Mouse (Mus musculus) CH12.LX (cell line): ENCODE data around the gene Tbx6. TPM values are rescaled to one million over a fixed set of nuclear protein-coding genes. Genes with fewer than 3 reads are reported as not detected.

Source experiments
- DNase-seq: peaks from one replicate; pipeline ENCODE4 v3.0.0-alpha.2; 2013; ENCODE audit errors: extremely low read depth
- H3K27ac ChIP-seq: 2 replicates; pipeline ENCODE4 v1.5.1; 2012; ENCODE audit warnings: low read depth, mild to moderate bottlenecking, control low read depth, moderate library complexity; ENCODE audit not compliant: insufficient read depth
- H3K27me3 ChIP-seq: replicated peaks from 2 replicates; pipeline ENCODE3; 2012; ENCODE audit warnings: inconsistent platforms
- H3K36me3 ChIP-seq, 2 experiments: replicated peaks in 1 of 2; 2 replicates each; pipeline versions ENCODE3 to v1.6.1; 2012; ENCODE audit warnings: inconsistent platforms in 1 of 2, low read length in 1 of 2, mild to moderate bottlenecking in 1 of 2, mixed read lengths in 1 of 2, moderate library complexity in 1 of 2; ENCODE audit not compliant: control insufficient read depth in 1 of 2, insufficient read depth in 1 of 2
- H3K4me1 ChIP-seq, 2 experiments: 2 replicates each; pipeline ENCODE4 v1.6.1; 2012; ENCODE audit warnings: inconsistent platforms in 1 of 2, moderate library complexity in 1 of 2; ENCODE audit not compliant: insufficient read depth in 2 of 2, control insufficient read depth in 1 of 2
- H3K4me2 ChIP-seq: 2 replicates; pipeline ENCODE4 v1.6.1; 2012; ENCODE audit warnings: low read depth, mild to moderate bottlenecking, control low read depth; ENCODE audit not compliant: poor library complexity, insufficient read depth, severe bottlenecking
- H3K4me3 ChIP-seq, 3 experiments: fragments of 150-350 bp in 1 of 3; sonication (generic) in 1 of 3; replicated peaks in 1 of 3; 2 replicates each; pipeline versions ENCODE3 to v1.5.1; 2011 to 2012; ENCODE audit warnings: low read depth in 2 of 3, low read length in 2 of 3, mild to moderate bottlenecking in 2 of 3, moderate library complexity in 2 of 3, control low read depth in 1 of 3, improper control_type of control experiment in 1 of 3, inconsistent platforms in 1 of 3, mixed read lengths in 1 of 3; ENCODE audit not compliant: poor library complexity in 1 of 3
- H3K79me2 ChIP-seq: replicated peaks from 2 replicates; pipeline ENCODE4 v1.6.1; 2012; ENCODE audit warnings: mild to moderate bottlenecking, moderate library complexity; ENCODE audit not compliant: control insufficient read depth, poor library complexity, insufficient read depth, severe bottlenecking; ENCODE audit errors: extremely low read depth
- H3K9ac ChIP-seq: 2 replicates; pipeline ENCODE4 v1.6.1; 2012; ENCODE audit warnings: low read depth, mild to moderate bottlenecking, control low read depth, moderate library complexity; ENCODE audit not compliant: insufficient read depth
- H3K9me3 ChIP-seq: replicated peaks from 2 replicates; pipeline ENCODE3; 2012; ENCODE audit warnings: low read length, inconsistent platforms, mixed read lengths
- CTCF ChIP-seq, 2 experiments: IDR thresholded peaks in 1 of 2; conservative IDR thresholded peaks in 1 of 2; 2 replicates each; pipeline ENCODE4 v1.5.1; 2011 to 2012; ENCODE audit warnings: low read depth in 2 of 2, low read length in 2 of 2, improper control_type of control experiment in 1 of 2, inconsistent platforms in 1 of 2, mild to moderate bottlenecking in 1 of 2, moderate library complexity in 1 of 2
- ELF1 ChIP-seq: IDR thresholded peaks from 2 replicates; pipeline ENCODE4 v1.6.1; 2014; ENCODE audit warnings: low read depth, mild to moderate bottlenecking, inconsistent platforms, low read length, improper control_type of control experiment
- GABPA ChIP-seq: IDR thresholded peaks from 2 replicates; pipeline ENCODE4 v1.6.1; 2012; ENCODE audit warnings: low read depth, low read length, improper control_type of control experiment, inconsistent platforms; ENCODE audit not compliant: insufficient replicate concordance
- KAT2A ChIP-seq: IDR thresholded peaks from 2 replicates; pipeline ENCODE4 v1.6.1; 2012; ENCODE audit warnings: low read length, improper control_type of control experiment, inconsistent platforms; ENCODE audit not compliant: insufficient replicate concordance
- MAFK ChIP-seq: IDR thresholded peaks from 2 replicates; pipeline ENCODE4 v1.6.1; 2011; ENCODE audit warnings: low read length, improper control_type of control experiment; ENCODE audit not compliant: insufficient replicate concordance
- MAZ ChIP-seq: IDR thresholded peaks from 2 replicates; pipeline ENCODE4 v1.6.1; 2012; ENCODE audit warnings: low read depth, mild to moderate bottlenecking, inconsistent platforms, low read length, improper control_type of control experiment, moderate library complexity
- MXI1 ChIP-seq: IDR thresholded peaks from 2 replicates; pipeline ENCODE4 v1.6.1; 2011; ENCODE audit warnings: mild to moderate bottlenecking, low read depth, low read length, improper control_type of control experiment
- NRF1 ChIP-seq: IDR thresholded peaks from 2 replicates; pipeline ENCODE4 v1.6.1; 2014; ENCODE audit warnings: low read depth, mild to moderate bottlenecking, inconsistent platforms, low read length, improper control_type of control experiment, moderate library complexity
- PAX5 ChIP-seq: IDR thresholded peaks from 2 replicates; pipeline ENCODE4 v1.6.1; 2012; ENCODE audit warnings: low read length, inconsistent platforms, mixed read lengths
- RAD21 ChIP-seq: IDR thresholded peaks from 2 replicates; pipeline ENCODE4 v1.6.1; 2011; ENCODE audit warnings: low read depth, mild to moderate bottlenecking, low read length, improper control_type of control experiment, moderate library complexity
- RCOR1 ChIP-seq: conservative IDR thresholded peaks from 2 replicates; pipeline ENCODE4 v1.6.1; 2012; ENCODE audit warnings: low read depth, mild to moderate bottlenecking, inconsistent platforms, low read length, improper control_type of control experiment
- SIN3A ChIP-seq: IDR thresholded peaks from 2 replicates; pipeline ENCODE4 v1.6.1; 2012; ENCODE audit warnings: low read length, improper control_type of control experiment, inconsistent platforms
- SMC3 ChIP-seq: IDR thresholded peaks from 2 replicates; pipeline ENCODE4 v1.6.1; 2011; ENCODE audit warnings: low read depth, low read length, improper control_type of control experiment
- TBP ChIP-seq: conservative IDR thresholded peaks from 2 replicates; pipeline ENCODE4 v1.6.1; 2011; ENCODE audit warnings: low read depth, low read length, improper control_type of control experiment
- TCF12 ChIP-seq: IDR thresholded peaks from 2 replicates; pipeline ENCODE4 v1.6.1; 2014; ENCODE audit warnings: low read depth, mild to moderate bottlenecking, inconsistent platforms, low read length, improper control_type of control experiment
- ZC3H11A ChIP-seq: IDR thresholded peaks from 2 replicates; pipeline ENCODE4 v1.6.1; 2012; ENCODE audit warnings: low read depth, mild to moderate bottlenecking, inconsistent platforms, low read length, improper control_type of control experiment
- ZMIZ1 ChIP-seq: IDR thresholded peaks from 2 replicates; pipeline ENCODE4 v1.6.1; 2012; ENCODE audit warnings: low read depth, mild to moderate bottlenecking, inconsistent platforms, low read length, improper control_type of control experiment
- dilution Hi-C: fragments of 300-500 bp; cut with MboI; formaldehyde crosslinking; loops from 2 replicates; pipeline ENCODE4 v1.14.3; 2020; ENCODE audit warnings: low sequenced_read_pairs; ENCODE audit not compliant: extremely low pct_unique_long_range_greater_than_20kb, extremely low pct_ligation_motif_present
- in situ Hi-C: fragments of 300-500 bp; cut with MboI; formaldehyde crosslinking; loops from 3 replicates; pipeline ENCODE4 v1.14.3; 2019; ENCODE audit warnings: low sequenced_read_pairs, low pct_ligation_motif_present, low pct_unique_long_range_greater_than_20kb, mixed read lengths
- polyA plus RNA-seq: library from polyadenylated mRNA; unstranded; fragments of >175 nt; gene quantifications from 2 replicates; pipeline ENCODE4 v1.2.1, GENCODE M21; 2012; ENCODE audit warnings: low read depth; ENCODE audit not compliant: insufficient read length
- total RNA-seq, 2 experiments: library from RNA; depleted of rRNA; stranded (reverse); fragments of 300-350 nt in 1 of 2; fragments of >200 nt in 1 of 2; gene quantifications; 2 replicates each; pipeline ENCODE4 v1.2.3; 2012 to 2014

The Tbx6 gene
- total and polyA plus RNA-seq, 3 experiments: 12.8 to 31.5 (median 15.8) TPM

GRCm38 (mm10) chr7:126818818-126819217 lies 37.5 kb downstream of the Tbx6 start:
- dilution Hi-C loops: no loop called here
- TF ChIP-seq PAX5: no peak
- TF ChIP-seq GABPA: no peak
- no peak for TF ChIP-seq RCOR1
- peak; percentile 25 to 43; a peak in 3 of 4 replicates for TF ChIP-seq CTCF (conservative IDR thresholded peaks at IDR 0.05 in 1 of 2, IDR thresholded peaks at IDR 0.05 in 1 of 2; ENCODE audit: low read depth in 2 of 2, low read length in 2 of 2)
- H3K4me1 ChIP-seq: peaks cover 4 to 7% of the 10 kb centered on the region in 2 experiments; a peak in 2 of 4 replicates
- no peak overlapping the region for H3K4me2 ChIP-seq
- in situ Hi-C loops: no loop called here
- no peak for DNase-seq
- H3K36me3 ChIP-seq: no peaks in the 10 kb centered on the region
- no peak overlapping the region for H3K4me3 ChIP-seq
- no peaks in the 10 kb centered on the region for H3K27me3 ChIP-seq
- peaks cover 3% of the 10 kb centered on the region for H3K9me3 ChIP-seq
- H3K27ac ChIP-seq: no peak overlapping the region
- H3K79me2 ChIP-seq: no peaks in the 10 kb centered on the region
- no peak overlapping the region for H3K9ac ChIP-seq

- in situ Hi-C loops: no loop called here
- Histone ChIP-seq H3K9me3 (peaks cover 3% of the 10 kb centered on the region), H3K79me2 (no peaks in the 10 kb centered on the region)
- TF ChIP-seq SMC3 (peak; percentile 80), ZC3H11A (peak; percentile 42; the same call in 1 of the 2 replicates), SIN3A (no peak), RAD21 (peak; percentile 93), ELF1 (0 out of 2 replicates have a peak, but pooled peaks have one; percentile 20), MAZ (peak; percentile 63; the same call in 1 of the 2 replicates), ZMIZ1 (no peak), TCF12 (no peak), CTCF (conservative IDR thresholded peaks at IDR 0.05 in 1 of 2, IDR thresholded peaks at IDR 0.05 in 1 of 2; ENCODE audit: low read depth in 2 of 2, low read length in 2 of 2) (peak; percentile 90 to 95)
- TF ChIP-seq, all 38 proteins: peak for 6
- peaks cover 25% of the 10 kb centered on the region for H3K27me3 ChIP-seq
- peaks cover 2 to 4% of the 10 kb centered on the region in 2 experiments; a peak in 1 of 4 replicates for H3K4me1 ChIP-seq
- H3K4me3 ChIP-seq: no peak overlapping the region
- H3K27ac ChIP-seq: no peak overlapping the region
- dilution Hi-C loops: no loop called here
- no peak overlapping the region for H3K9ac ChIP-seq
- no peaks in the 10 kb centered on the region for H3K36me3 ChIP-seq
- H3K4me2 ChIP-seq: no peak overlapping the region
- peak; percentile 79 for DNase-seq
These were observed 40.7 kb downstream of the Tbx6 start for GRCm38 (mm10) chr7:126821835-126822511.

- dilution Hi-C loops: no loop called here
- H3K9ac ChIP-seq: no peak overlapping the region
- H3K27ac ChIP-seq: no peak overlapping the region
These were observed 41.5 kb downstream of the Tbx6 start for GRCm38 (mm10) chr7:126822741-126823140.

More at GRCm38 (mm10) chr7:126822741-126823140, 41.5 kb downstream of the Tbx6 start:
- TF ChIP-seq KAT2A (no peak), MXI1 (no peak), SIN3A (no peak), MAFK (no peak), NRF1 (no peak), TBP (no peak), ZMIZ1 (no peak), SMC3 (no peak)
- TF ChIP-seq, all 38 proteins: peak for 0
- in situ Hi-C loops: no loop called here
- Histone ChIP-seq H3K9me3 (peaks cover 3% of the 10 kb centered on the region), H3K4me2 (no peak overlapping the region), H3K79me2 (no peaks in the 10 kb centered on the region), H3K36me3 (no peaks in the 10 kb centered on the region), H3K4me3 (no peak overlapping the region), H3K4me1 (peaks cover 2 to 4% of the 10 kb centered on the region in 2 experiments; a peak in 1 of 4 replicates), H3K27me3 (peaks cover 32% of the 10 kb centered on the region)
- DNase-seq: no peak
